Mouse (Mus musculus): ENCODE measurements around the gene Xrcc2. TPM values are rescaled to one million over a fixed set of nuclear protein-coding genes. Genes with fewer than 3 reads are reported as not detected.
"Not testable (repeated sequence)": the region's sequence is repeated elsewhere in the genome, so short reads cannot be mapped to it uniquely, and the experiment has no call there.

Gene Xrcc2
- 1 to 10 TPM; 2.4 to 3.2 TPM for total RNA-seq (2021)
- long read RNA-seq, experiment 1, result 0 reads
- long read RNA-seq, experiment 2, partial matches to known transcripts, result 0 of 4 reads
- long read RNA-seq, experiment 2, other reads (novel, unspliced or antisense), result 0 of 4 reads

DNA sequence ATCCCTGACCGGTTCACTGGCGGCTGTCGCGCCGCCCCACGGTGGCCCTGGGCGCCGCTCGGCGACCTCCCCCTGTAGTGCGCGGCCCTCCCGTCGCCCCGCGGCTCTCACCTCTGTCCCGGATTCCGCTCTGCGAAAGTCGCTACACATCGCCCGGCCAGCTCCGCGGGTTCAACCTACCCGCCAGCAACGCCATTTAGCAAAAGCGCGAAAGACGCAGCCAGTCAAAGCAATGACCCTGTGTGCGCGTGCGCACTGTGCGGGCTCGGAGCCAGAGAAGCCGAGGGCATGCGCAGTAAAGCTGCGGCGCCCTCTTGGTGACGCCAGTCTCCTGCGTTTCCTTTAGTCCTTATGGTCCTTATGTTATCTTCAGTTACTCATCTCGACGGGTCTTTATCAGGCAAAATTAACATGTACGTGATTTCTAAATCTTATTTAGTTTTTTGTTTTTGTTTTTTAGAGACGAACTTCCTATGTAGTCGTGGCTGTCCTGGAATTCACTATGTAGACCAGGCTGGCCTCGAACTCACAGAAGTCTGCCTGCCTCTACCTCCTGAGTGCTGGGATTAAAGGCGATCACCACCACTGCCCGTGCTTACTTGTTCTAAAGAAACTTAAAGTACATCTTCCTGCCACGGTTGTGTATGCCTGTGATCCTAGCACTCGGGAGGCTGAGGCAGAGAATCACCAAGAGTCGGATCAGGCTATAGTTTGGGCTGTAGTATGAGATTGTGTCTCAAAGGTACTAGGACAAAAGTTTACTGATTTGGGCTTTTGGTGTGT lies at the start of gene Xrcc2:
TSS of gene Xrcc2 (minus strand) at position 259 of the 783 bp plus-strand sequence.
- peak; percentile 88 for DNase-seq

DNA sequence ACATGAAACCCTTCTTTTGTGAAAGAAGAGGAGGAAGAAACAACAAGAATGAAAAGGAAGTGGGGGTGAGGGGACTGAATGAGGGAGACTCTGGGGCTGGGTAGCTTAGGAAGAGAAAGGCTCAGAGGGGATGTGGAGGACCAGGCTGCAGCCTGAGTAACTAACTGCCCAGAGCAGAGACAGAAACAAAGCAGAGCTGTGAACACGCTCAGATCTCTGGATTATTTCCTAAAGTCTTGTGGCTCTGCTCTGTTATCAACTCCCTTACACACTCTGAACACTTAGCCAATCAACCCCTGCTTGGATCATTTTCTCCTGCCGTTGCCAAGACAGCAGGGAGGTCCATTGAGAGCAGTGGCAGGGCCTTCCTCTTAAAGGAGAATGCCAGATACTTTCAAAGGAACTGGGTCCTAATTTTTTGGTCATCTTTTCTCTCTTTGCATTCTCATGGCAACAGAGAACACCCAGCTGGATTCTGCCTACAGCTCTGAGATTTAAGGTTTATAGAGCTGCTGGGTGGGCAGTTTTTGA lies 48.7 kb upstream of the Xrcc2 start:
- DNase-seq, result peak; percentile 26

GRCm38 (mm10) chr5:25753556-25754235 lies 48.1 kb upstream of the Xrcc2 start:
- DNase-seq, result no peak

- DNase-seq, result peak; percentile 63
Measured at GRCm38 (mm10) chr5:25752862-25753261, 47.2 kb upstream of the Xrcc2 start.

- no peak for DNase-seq
Measured at GRCm38 (mm10) chr5:25751552-25751951, 45.9 kb upstream of the Xrcc2 start.

DNA sequence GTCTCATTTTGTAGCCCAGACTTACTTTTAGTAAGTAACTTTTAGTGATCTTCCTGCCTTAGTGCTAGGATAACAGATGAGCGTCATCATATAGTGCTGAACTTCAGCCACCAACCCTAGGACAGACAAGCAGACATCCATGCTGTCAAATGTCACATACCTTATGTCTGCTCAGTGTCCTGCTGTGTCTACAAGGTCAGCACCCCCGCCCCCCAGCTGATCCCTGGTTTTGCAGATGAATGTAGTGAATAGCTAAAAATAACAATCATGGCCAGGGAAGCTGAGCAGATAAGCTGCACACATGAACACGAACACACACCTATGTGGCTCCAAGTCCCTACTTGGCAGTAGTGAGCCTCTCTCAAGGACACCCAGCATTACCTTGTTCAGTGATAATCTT lies 43.0 kb upstream of the Xrcc2 start:
- DNase-seq, result no peak

- no peak for DNase-seq
Measured at GRCm38 (mm10) chr5:25747904-25748303, 42.3 kb upstream of the Xrcc2 start.

DNA sequence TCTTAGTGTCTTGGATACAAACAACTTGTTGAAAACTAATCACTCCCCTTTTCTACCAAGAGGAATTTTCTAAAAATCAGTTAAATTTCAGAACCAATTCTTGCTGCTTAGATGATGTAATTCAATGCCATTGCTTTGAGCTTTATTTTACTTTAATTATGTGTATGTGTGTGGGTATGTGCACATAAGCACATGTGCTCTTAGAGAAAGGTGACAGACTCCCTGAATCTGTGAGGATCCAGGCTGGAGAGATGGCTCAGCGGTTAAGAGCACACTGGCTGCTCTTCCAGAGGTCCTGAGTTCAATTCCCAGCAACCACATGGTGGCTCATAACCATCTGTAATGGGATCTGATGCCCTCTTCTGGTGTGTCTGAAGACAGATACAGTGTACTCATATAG lies 33.3 kb upstream of the Xrcc2 start:
- not testable (repeated sequence) for DNase-seq

DNA sequence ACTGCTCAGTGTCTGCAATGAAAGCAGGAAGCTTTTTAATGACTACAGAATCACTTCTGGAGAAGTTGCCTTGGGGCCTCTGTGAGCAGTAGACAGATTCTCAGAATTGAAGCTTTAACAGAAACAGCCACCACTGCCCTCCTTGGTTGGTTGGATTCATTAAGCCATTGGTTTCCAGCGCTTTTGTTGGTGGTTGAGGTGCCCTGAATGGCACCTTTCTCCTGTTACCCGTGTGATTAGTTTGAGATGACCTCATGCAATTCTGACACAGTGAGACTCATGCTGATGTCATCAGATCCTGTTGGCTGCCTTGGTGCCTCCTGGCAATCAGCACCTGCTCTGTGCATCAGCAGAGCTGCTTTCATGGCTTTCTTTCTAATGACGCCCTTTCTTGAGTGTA lies 32.8 kb upstream of the Xrcc2 start:
- DNase-seq, result no peak

- DNase-seq, result no peak
Measured at GRCm38 (mm10) chr5:25735861-25736260, 30.2 kb upstream of the Xrcc2 start.

GRCm38 (mm10) chr5:25734318-25734717 lies 28.7 kb upstream of the Xrcc2 start:
- no peak for DNase-seq

GRCm38 (mm10) chr5:25724134-25724675 lies 18.6 kb upstream of the Xrcc2 start:
- DNase-seq, result no peak

DNA sequence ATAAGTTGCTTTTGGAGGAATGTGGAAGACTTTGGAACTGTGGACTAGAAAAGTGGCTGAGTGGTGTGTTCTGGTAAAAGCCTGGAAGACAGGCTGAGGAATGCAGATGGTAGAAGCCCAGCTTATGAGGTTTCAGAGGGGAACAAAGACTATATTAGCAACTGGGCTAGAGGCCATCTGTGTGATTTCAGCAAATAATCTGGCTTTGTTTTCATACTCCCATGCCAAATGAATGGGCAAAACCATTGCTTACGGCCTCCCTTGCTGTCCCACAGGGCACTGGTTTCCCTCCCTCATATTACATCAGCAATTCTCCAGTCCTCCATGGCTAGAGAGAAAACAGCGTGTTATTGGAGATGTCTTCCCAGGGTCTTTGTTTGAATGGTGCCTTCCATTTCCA lies 17.4 kb upstream of the Xrcc2 start:
- DNase-seq, result no peak

GRCm38 (mm10) chr5:25719390-25719789 lies 13.8 kb upstream of the Xrcc2 start:
- DNase-seq, result no peak

- not testable (repeated sequence) for DNase-seq
Measured at GRCm38 (mm10) chr5:25713001-25713706, 7.5 kb upstream of the Xrcc2 start.

GRCm38 (mm10) chr5:25704702-25705566 lies 691 bp downstream of the Xrcc2 start:
- no peak for DNase-seq

DNA sequence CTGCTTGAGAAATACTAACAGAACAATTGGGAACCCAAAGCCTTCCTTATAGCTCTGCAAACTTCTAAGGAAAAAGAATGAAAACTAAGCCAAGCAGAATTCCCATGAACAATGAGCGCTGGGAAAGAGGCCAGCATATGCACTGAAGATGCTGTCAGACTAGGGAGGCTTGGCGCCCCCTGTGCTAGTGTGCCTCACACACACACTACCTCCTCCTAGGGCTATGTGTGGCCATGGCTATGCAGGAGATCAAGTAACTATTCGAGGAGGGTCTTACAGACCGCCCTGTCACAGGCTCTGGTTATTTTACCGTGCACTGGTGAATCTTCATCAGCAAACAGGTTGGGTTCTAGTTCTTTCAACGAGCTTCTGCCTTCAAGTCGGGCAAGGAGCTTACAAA lies 7.7 kb downstream of the Xrcc2 start:
- no peak for DNase-seq

- no peak for DNase-seq
Measured at GRCm38 (mm10) chr5:25696256-25696655, 9.4 kb downstream of the Xrcc2 start.

DNA sequence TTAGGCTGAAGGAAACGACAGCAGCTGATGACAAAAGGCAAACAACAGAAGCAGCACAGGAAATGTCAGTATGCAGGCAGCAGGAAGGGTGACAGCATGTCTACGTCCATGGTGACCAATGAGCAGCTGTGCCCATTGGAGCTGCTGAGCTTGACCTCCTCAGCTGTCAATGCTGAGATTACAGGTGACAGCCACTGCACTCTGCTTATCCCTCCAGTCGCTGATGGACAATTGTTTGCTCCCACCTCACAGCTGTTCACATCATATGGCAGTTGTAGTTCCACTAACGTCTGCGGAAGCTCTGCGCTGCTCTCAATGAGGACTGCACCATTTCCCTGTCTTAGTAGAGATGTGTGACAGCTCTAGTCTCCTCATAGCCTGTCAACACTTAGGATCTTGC lies 9.8 kb downstream of the Xrcc2 start:
- no peak for DNase-seq

- DNase-seq, result no peak
Measured at GRCm38 (mm10) chr5:25671696-25672520, 33.7 kb downstream of the Xrcc2 start.
